Mouse (Mus musculus): ENCODE data around the gene Car15. TPM values are rescaled to one million over a fixed set of nuclear protein-coding genes. Genes with fewer than 3 reads are reported as not detected.

Gene Car15
- polyA plus RNA-seq, 1 experiment: 0.62 TPM

DNA sequence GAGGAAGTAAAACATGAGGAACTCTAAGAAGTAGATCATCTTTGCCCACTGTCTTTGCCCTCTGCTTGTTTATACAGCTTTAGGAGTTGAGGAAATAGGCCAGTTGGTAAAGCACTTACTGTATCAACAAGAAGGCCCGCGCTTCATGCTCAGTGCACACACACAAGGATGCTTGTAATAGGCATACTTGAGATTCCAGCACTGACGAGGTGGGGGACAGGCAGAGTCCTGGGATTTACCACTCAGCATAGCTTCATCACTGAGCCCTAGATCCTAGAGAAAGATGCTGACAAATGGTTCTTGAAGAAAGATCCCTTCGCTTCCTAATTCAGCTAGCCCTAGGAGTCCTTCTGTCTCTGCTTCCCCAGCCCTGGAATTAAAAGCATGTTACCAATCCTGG lies 25.0 kb downstream of the Car15 start:
- TF ChIP-seq GATA1 (IDR thresholded peaks at IDR 0.05; ENCODE audit: low read length): no peak

DNA sequence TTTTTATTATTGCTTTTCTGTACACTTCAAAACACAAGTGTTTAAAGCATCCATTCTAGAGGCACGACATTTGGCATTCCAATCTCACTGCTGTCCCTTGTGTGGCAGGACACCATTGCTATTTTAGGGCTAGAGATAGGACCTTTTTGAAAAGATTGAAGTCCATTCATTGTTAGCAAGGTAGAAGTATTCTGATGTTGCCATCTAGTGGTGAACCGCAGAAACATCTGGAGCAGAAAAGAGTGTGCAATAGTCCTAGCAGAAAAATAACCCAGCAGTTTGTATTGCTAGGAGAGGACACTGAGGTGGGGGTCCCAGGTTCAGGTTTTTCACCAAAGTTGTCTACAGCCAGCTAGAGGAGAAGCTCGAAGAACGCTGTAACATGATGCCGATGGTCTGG lies 26.0 kb downstream of the Car15 start:
- no peak for TF ChIP-seq GATA1 (IDR thresholded peaks at IDR 0.05; ENCODE audit: low read length)

DNA sequence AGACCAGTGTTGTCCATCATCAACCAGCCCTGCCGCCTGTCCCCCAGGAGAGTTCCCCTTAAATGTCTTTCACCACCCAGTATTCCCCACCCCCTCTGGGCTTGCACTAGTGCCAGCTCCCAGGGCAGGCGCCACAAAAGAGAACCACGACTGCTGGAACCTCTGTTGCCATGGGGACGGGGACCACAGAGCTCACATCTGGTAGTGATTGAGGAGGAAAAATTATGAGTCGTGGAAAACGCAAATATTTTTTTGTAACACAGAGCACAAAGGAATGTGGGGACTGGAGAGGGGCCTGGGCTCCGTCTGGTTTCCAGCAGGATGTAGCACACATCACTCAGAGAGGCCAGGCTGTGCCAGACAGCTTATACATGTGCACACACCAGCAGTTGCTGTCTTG lies 28.5 kb downstream of the Car15 start:
- TF ChIP-seq GATA1 (IDR thresholded peaks at IDR 0.05; ENCODE audit: low read length): no peak

DNA sequence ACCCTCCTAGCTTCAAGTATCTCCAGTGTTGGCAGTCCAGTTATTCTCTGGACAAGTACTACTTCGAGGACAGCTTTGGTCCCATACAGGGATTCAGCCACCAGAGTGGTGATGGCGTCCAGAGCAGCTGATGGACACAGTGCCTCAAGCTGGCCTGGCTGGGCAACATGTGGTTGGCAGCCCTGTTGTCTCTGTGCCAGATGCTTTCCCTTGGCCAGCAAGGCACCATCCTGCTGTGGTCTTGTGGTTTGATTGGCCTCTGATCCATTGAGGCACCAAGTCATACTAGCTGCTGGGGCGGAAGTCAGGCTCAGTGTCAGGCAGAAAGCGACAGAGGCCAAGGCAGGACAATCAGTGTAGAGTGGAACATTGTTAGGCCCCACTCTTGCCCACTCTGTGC lies 29.0 kb downstream of the Car15 start:
- TF ChIP-seq GATA1 (IDR thresholded peaks at IDR 0.05; ENCODE audit: low read length): no peak

DNA sequence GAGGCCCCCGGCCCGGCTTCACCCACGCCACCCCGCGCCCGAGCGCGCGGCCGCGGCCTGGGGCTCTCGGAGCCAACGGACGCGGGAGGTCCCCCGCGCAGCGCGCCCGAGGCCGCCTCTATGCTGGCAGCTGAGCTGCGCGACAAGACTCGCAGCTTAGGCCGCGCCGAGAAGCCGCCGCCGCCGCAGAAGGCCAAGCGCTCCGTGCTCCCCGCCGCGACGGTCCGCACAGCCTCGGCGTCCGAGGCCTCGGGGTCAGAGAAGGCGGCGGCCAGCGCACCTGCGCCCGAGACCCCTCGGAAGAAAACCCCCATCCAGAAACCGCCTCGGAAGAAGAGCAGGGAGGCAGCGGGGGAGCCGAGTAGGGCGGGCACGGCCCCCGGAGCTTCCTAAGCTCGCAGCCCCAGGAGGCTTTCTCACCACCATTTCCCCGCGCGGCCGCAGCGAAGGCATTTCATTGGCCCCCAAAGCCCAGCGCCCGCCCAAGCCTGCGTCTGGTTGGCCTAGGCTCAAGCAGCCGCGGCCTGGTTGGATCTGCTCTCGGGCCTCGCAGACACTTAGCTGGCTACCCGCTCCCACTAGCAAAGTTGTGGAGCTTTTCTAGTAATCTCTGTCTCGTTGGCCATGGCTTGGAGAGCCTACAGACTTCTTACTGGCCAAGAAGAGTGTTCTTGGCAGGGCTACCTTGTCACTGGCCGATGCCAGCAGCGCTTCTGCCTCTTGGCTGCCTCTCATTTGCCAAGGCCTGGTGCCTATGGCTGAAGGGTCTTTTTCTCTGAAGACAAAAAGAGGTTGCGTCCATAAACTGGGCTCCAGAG lies 30.8 kb downstream of the Car15 start:
- no peak for TF ChIP-seq GATA1 (IDR thresholded peaks at IDR 0.05; ENCODE audit: low read length)

DNA sequence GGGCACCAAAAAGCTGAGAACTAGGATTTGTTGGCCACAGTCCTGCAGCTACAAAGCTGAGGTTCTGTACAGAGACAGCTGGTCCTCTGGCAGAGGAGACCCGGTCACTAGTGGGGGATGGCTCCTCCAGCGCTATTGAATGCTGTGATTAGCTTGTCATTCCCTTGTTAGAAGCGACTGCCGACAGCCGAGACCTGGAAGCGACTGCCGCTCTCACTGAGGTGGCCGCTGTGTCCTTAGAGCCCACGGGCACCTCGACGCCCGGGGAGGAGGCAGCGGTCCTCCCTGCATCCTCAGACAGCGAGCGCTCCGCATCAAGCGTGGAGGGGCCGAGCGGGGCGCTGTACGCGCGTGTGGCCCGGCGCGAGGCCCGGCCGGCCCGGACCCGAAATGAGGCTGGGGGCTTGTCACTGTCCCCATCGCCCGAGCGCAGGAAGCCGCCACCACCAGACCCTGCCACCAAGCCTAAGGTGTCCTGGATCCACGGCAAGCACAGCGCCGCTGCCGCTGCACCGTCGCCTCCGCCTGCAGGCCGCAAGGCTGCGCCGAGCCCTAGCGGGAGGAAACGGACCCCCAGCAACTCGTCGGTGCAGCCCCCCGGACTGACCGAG lies 31.5 kb downstream of the Car15 start:
- TF ChIP-seq GATA1 (IDR thresholded peaks at IDR 0.05; ENCODE audit: low read length): no peak

DNA sequence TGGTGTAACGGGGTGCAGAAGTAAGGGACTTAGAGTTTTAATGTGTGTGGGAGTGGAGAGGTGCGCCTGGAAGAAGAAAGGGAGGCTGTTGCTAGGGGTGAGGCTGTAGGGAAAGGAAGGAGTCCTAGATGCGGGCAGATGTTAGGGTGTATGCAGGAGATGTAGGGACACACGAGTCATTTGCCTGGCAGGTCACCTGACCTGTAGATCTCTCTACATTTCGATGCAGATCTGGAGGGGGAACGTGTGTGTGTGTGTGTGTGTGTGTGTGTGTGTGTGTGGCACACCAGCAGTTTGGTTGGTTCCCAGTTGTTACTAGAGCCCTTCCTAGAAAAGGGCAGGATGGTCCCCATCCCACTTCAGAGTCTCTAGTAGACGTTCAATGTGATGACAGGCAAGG lies 33.2 kb downstream of the Car15 start:
- TF ChIP-seq GATA1 (IDR thresholded peaks at IDR 0.05; ENCODE audit: low read length): no peak

DNA sequence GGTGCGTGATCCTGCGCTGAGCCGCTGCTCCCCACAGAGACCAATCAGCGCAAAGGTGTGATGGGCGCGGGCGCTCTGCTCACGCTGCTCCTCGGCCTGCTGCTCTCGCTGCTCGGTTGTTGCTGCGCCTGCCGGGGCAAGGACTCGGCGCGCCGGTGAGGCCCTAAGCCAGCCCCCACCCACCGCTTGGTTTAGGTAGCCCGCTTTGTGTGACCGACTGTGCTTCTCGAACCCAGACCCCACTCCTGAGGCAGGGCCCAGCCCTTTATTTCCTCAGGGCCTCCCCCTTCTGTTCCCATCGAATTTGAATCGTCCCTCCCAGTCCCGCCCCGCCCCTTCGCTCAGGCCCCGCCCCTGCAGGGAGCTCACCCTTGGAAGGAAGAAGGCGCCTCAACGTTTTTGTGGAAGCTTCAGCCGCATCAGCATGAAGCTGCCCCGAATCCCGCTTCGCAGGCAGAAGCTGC lies 33.7 kb downstream of the Car15 start:
- TF ChIP-seq GATA1 (IDR thresholded peaks at IDR 0.05; ENCODE audit: low read length): no peak

DNA sequence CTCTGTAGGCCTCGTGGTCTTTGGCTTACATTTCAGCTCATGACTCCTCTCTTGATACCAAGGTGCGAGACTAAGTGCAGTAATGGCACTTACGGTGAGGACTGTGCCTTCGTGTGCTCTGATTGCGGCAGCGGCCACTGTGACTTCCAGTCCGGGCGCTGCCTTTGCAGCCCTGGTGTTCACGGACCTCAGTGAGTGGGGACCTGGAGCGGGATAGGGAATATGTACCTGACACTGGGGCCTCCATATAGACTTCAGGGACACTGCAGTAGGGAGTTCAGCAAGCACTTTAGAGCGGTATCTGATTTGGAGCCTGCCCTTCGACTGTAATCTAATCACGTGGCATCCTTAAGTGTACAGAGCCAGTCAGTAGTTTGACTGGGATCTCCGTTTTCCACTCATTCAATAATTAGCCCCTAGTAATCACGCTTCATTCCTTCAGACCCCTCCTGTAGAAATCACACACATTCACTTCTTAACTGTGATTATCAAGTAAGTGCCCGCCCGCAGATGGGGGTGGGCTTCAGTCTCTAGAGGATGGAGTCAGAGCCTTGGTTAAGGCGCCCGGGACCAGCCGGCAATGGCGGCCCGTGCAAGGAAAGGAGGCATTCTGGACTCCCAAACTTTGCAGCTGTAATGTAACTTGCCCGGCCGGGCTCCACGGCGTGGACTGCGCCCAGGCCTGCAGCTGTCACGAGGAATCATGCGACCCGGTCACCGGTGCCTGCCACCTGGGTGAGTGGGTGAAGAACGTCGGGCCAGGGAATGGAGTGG lies 34.3 kb downstream of the Car15 start:
- TF ChIP-seq GATA1 (IDR thresholded peaks at IDR 0.05; ENCODE audit: low read length): no peak

DNA sequence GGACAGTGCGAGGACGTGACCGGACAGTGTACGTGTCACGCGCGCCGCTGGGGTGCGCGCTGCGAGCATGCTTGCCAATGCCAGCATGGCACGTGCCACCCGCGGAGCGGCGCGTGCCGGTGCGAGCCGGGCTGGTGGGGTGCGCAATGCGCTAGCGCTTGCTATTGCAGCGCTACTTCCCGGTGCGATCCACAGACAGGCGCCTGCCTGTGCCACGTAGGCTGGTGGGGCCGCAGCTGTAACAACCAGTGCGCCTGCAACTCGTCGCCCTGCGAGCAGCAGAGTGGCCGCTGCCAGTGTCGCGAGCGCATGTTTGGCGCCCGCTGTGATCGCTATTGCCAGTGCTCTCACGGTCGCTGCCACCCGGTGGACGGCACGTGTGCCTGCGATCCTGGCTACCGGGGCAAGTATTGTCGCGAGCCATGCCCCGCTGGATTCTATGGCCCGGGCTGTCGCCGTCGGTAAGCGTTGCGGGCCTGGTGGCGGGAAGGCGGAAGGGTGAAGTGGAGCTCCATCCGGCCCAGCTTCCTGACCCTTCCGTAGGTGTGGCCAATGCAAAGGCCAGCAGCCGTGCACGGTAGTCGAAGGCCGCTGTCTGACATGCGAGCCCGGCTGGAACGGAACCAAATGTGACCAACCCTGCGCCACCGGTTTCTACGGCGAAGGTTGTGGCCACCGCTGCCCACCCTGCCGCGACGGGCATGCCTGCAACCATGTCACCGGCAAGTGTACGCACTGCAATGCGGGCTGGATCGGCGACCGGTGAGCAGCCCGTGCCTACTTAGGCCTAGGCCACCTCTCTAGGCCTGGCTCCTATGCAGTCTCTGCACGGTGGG lies 35.1 kb downstream of the Car15 start:
- no peak for TF ChIP-seq GATA1 (IDR thresholded peaks at IDR 0.05; ENCODE audit: low read length)

DNA sequence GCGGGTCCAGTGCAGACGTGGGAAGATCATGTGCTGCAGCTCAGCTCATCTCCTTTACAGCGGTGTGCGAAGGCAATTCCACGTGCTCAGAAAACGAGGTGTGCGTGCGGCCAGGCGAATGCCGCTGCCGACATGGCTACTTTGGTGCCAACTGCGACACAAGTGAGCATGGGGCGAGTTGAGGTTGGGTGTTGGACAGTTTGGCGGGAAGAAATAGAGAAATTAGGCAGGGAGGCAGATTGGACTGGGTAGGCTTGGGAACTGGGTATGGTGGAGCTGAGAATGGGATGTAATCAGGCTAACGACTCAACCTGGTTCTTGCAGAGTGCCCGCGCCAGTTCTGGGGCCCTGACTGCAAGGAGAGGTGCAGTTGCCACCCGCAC lies 35.7 kb downstream of the Car15 start:
- TF ChIP-seq GATA1 (IDR thresholded peaks at IDR 0.05; ENCODE audit: low read length): no peak

DNA sequence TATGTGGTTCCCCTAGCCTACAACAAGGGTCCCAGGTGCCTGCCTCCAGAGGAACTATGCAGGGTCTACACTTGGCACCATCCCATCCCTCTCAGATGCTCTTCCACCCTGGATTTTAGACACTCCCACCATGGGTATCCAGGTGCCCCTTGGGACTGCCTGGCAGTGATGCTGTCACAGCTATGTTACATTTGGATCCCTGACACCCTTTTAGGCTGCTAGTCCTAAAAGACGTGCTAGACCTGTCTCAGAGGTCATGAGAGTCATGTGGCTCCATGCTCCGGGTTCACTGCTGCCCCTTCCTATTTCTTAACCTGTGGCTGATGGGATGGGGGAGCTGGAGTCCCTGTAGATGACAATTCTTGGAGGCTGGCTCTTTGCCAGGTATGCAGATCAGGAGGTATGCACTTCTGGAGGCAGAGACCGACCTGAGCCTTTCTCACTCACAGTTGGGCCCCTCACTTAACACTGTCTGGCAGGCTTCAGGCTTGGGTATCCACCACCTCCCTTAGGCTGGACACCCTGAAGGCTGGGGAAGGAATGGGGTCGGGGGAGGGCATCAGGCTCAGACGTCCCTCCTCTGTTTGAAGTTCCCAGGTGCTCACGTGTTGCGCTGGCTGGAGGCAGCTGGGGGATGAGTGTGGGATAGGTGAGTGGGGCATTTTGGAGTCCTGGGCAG lies 36.2 kb downstream of the Car15 start:
- TF ChIP-seq GATA1 (IDR thresholded peaks at IDR 0.05; ENCODE audit: low read length): no peak

DNA sequence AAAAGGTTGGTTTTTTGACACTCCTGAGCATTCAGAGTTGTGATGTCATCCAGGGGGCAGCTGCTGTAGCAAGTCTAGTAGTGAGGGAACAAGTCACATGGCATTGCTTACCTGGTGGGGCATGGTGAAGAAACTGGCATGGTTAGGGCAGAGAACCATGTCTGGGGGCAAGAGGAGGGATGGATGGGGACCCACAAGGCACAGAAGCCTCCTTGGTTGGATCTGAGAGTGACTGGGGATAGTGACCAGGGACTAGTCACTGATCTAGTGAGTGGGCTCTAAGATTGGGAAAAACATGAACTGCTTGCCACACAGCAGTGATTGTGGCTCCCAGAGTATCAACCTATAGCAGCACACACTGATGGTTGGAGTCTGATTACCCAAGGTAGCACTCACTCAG lies 38.6 kb downstream of the Car15 start:
- no peak for TF ChIP-seq GATA1 (IDR thresholded peaks at IDR 0.05; ENCODE audit: low read length)

DNA sequence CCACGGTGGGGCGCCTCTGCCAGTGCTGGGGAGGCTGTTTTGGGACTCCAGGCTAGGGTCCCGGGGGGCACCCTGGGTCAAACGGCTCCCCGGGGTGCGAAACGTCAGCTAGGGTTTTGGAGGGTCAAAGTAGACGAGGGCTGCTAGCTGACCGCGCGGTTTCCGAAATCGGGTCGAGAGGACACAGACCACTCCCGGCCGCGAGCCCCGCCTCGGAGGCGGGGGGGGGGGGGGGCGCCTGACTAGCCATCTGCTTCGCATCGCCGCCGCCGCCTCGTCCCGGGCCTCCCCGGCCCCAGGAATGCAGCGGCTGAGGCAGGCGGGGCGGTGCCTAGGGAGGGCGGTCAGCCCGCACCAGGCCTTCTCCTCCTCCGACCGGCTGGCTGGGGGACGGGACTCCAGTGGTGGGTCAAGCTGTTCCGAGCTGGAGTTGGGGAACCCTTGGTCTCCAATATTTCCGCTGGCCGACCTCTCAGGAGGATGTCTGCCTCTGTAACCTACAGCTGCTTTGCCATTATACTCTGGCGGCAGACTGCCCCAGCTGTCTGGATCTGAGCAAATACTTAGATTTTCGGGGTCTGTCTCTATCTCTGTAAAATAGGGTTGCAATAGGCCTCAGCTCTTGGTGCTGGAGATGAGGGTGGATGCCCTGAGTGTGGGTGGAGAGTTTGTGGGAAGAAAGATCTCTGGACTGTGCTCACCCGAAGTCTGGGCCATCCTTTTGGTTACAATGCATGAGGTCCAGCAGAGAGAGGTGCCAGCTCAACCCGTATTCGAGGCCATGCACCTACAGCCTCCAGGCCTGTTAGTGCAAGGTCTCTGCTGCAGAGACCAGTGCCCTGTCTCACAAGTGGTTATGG lies 39.6 kb downstream of the Car15 start:
- TF ChIP-seq GATA1 (IDR thresholded peaks at IDR 0.05; ENCODE audit: low read length): no peak
